Mouse (Mus musculus): ENCODE results near the gene Dcst1.

Dcst1 gene

DNA sequence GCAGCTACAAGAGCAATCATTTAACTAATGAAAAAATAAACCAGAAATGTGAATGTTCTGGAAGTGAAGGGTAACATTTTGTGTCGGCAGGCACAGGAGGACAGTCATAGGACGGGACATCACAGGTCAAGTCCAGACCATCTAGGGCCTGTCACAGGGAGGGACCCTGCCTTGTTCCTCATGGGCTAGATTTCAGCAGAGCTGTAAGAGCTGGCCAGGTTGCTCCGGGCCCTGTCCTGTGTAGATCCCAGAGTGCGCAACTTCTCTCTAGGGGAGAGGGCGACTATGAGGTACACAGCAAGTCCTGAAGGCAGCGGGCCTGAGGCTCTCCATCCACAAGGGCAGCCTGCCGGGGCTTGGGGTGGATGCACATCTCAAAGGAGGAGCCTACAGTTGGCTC, 3.4 kb downstream of the Dcst1 start, which contains the start of gene Dcst2:
TSS of gene Dcst2 (plus strand) at position 301 of the 400 bp plus-strand sequence.
- DNase-seq (ENCODE audit: low spot score in 2 of 2), result no peak

DNA sequence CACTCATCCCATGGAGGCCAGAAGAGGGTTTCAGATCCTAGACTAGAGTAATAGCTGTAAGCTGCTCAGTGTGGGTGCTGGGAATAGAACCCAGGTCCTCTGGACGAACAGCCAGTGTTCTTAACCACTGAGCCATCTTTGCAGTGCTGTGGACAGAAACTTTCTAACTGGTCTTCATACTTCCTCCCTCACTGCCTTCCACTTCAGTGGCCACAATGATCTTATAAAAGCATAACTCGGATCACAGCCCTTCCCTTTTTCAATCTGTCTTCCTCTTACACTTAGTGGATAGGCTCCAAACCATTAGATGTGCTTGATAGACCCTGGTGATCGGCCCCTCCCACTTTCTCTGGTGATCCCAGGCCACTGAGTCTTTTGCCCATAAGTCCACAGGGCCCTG, 4.8 kb downstream of the Dcst1 start:
- no peak for DNase-seq (ENCODE audit: low spot score in 2 of 2)

DNA sequence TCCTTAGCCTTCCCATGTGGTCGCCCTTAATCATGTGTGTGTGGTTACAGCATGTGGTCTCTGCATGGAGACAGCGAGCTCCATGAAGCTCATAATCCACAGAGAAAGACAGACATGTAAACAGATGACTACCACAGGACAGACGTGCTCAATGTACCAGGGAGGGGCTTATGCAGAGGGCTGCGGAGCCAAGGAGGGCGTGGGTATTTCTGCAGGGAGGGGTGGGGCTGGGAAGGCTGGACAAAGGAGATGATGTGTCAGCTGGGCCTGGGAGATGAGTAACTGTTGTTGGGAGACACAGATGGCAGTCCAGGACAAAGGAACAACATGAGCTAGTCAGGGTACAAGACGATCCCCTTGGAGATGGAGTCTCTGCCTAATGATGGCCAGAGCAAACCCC, 5.4 kb downstream of the Dcst1 start:
- no peak for DNase-seq (ENCODE audit: low spot score in 2 of 2)

DNA sequence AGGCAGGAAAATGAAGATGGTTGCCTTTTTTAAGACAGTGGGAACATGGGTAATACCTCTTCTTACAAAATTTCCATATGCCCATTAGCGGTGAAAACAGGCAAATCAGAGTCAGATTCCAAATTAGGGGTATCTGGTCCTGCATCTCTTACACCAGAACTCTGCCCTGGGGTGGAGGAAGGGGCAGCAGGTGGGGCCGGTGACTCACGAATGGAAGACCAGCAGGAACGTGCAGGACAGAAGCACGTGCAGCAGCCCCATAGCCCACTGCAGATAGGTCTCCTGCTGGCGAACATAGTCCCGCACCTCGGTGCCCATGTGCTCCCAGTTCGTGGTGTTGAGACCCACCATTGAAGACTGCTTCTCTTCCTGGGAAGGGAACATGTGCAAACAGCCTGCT, 9.0 kb downstream of the Dcst1 start:
- no peak for DNase-seq (ENCODE audit: low spot score in 2 of 2)

DNA sequence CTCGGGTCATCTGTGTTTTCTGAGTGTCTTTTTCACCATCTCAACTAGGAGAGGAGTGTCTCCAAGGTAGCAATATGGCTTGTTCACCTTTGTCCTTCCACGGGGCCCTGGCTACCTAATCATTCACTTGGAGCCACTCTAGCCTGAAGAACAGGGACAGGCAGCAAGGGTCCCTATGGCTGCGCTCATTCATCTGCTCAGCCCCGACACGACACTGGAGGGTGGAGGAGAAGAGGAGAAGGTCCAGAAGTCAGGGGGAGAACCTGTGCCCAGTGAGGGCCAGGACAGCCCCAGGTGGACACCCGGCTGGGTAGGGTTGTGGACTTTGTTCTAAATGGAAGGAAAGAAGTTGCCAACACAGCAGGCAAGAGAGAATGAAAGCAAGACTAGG, 9.5 kb downstream of the Dcst1 start:
- DNase-seq (ENCODE audit: low spot score in 2 of 2), result no peak

DNA sequence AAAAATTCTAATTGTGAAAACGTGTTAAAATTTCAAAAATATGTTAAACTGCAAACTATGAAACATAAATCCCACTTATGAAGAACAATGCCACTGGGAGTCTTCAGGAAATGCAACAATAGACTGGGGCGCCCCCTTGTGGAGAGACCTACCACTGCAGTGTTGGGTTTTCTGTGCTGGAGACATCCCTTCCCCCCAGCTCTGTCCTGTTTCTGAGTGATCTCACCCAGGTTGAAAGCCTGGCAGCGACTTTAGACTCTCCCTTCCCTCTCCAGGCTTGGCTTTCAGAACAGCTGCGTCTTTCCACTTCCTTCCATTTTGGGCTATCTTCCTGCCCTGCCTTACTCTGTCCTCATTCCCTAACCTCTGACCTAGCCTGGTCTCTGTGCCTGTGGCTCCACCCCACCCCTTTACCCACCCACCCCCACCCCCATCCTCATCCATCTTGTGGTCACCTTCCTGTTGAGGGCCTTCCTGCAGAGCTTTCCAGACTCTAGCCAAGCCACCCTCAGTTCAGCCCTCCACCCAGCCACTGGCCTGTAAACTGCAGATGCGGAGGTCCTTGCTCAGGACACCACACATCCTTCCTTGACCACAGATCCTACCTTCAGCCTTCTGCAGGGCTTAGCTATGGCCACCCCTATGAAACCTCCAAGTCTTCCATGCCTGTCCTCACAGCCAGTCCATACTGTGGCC, 10.1 kb downstream of the Dcst1 start:
- peak; percentile 67 to 89 for DNase-seq (ENCODE audit: low spot score in 2 of 2)

DNA sequence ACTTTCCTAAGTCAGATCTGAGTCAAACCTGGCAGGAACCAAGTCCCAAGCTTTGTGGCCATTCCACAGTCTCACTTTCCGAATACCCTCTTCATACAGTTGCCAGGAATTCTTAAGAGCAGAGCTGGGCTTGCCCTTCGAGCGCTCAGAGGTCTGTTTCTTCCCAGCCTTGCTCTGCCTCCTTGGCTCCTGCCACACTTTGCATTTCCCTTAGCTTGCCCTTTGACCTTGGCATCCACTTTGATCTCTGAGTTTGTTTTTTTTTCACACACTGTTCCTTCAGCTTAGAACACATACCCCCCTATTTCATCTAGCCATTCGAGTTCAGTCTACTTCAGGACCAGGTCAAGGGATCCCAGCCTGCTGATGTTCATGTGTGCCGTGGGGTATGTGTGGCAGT, 13.8 kb downstream of the Dcst1 start:
- no peak for DNase-seq (ENCODE audit: low spot score in 2 of 2)

DNA sequence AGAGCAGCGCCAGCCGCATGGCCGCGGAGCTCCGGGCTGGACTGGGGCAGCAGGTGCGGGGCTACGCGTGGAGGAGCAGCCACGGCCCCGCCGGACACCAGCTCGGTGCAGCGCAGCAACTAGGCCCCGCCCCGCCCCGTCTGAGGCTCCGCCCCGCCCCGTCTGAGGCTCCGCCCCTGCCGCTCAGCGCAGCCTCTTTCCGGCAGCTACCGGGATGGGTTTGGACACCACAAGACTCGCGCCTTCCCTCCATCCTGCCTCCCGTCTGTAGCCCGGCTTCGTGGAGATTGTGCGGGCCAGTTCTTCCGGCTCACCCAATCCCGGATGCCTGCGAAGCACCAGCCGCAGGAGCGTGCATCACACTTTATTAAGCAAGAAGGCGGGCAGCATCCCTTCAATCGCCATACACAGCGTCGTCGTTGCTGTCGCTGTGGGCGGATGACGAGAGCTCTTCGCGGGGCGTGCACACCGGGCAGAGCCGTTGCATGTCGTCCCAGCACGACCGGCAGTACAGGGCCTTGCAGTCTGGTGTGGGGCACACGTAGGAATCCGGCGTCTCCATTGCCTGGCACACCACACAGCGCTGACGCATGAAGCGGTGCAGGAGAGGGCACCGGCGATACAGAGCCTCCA, 15.1 kb downstream of the Dcst1 start, which contains the start of gene Adam15:
TSS of gene Adam15 (minus strand) at position 128 of the 633 bp plus-strand sequence.
- DNase-seq (ENCODE audit: low spot score in 2 of 2), result peak; percentile 85 to 91

DNA sequence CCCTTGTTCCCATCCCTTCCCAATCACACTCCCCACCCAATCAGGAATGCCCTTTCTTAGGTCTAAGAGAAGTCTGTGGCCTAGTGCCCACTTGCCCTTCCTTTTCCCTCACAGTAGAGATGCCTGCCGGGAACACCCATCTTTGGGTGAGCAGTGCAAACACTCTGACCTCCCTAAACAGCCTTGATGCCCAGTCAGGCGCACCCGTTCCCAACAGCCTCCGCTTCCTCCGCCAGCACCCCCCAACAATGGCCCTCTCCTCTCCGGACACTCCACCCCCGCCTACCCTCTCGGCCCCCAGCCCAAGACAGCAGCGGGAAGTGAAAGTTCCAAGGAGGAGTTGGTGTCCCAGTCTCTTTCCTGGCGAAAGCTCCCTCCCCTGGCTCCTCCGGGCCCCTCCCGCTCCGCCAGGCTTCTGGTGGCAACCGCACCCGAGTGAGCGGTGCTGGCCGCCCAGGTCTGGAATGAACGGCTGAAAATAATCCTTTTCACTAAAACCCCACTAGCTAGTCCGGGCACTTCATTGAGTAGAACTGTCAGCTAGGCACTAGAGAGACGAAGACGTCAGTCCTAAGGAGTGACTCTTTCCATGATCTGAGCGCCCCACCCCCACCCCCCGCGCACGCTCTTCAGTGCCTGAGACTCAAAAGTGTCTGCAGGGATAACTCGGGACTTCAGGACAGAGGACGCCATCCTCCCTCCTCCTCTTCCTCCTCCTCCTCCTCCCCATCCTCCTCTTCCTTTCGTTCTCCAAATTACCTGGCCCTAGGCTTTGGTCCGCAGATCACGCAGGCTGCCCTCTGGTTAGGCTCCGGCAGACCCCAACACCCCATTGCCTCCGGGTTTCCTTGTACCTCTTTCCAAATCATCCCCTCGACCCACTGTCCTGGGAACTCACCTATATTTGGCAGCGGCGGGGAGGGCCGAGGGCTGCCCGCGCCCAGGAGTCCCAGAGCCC, 15.9 kb downstream of the Dcst1 start:
- no peak for DNase-seq (ENCODE audit: low spot score in 2 of 2)

DNA sequence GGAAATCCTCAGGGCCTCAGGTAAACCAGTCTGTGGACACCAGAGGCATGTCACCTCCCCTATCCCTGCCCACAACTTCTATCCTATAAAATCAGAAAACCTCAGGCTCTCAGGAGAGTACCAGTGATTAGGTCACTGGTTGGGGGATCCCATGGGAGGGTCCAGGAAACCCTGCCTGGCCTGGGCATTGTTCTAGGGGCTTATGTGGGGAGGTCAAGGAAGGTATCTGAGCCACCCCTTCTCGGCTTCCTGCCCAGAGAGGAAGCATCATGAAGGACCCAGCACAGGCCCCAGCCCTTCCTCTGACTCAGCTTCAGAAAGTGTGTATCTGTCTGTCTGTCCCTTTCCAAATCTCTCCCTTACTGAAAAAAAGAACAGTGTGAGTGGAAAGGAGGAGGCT, 17.1 kb downstream of the Dcst1 start:
- DNase-seq (ENCODE audit: low spot score in 2 of 2), result no peak

DNA sequence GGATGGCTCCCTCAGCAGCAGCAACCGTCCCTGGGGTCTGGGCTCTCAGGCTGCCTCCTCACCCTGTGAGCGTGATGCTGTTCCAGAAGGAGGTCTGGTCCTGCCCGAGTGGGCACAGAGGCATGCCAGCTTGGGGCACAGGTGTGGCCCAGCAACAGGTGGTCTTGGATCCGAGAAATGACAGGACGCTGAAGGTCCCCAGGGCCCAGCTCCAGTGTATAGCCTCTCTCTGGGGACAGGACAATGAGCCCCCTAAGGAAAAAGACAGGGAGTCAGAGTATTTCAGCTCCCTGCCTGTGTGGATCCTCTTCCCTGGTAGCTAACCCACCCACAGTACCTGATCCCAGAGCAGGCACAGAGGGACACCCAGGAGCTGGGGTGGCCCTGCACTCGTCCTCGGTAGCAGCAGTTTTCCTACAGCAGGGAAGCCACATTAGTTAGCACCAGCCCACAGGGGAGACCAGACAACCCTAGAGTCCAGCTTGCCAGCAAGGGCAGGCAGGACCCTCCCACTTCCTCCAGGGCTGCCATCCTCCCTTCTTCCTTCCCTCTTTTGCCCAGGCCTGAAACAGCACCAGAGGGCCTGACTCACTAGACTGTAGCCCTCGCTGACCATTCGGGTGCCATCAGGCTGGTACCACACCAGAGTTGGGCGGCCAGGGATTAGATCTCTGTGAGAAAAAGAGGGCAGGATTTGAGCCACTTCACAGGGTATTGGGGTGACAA, 18.1 kb downstream of the Dcst1 start:
- no peak for DNase-seq (ENCODE audit: low spot score in 2 of 2)

DNA sequence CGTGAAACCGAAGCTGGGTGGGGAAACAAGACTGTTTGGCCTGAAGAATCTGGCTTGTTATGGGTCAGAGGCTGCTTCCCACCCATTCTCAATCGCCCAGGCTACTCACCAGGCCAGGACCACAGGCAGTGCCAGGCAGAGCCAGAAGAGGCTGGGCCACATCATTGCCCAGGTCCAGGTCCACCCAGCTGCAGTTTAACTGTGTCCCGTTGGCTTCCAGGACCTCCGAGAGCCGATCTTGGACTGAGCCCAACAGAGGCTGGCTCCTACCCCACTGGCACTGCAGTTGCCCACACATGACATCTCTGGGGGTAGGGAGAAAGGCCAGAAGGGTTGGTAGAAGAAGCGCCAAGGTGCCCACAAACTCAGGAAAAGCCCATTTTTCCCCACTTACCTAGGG, 21.8 kb downstream of the Dcst1 start:
- DNase-seq (ENCODE audit: low spot score in 2 of 2), result no peak

DNA sequence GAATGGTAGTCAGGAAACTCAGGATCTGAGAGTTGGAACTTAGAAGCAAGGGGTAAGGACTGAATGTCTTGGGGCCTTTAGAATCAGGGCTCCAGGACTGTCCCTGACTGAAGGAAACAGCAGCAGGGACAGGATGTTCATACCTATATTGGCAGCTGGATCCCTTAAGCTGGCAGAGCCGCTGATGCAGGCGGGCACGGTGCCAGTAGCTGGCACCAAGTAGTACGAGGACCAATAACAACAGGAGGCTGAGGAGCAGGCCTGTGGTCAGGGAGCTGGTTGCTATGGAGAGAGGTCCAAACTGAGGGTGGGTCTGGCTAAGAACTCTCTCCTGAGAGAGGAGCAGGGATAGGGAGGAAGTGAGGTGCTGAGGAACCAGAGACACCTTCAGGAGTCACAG, 23.3 kb downstream of the Dcst1 start:
- DNase-seq (ENCODE audit: low spot score in 2 of 2), result no peak

DNA sequence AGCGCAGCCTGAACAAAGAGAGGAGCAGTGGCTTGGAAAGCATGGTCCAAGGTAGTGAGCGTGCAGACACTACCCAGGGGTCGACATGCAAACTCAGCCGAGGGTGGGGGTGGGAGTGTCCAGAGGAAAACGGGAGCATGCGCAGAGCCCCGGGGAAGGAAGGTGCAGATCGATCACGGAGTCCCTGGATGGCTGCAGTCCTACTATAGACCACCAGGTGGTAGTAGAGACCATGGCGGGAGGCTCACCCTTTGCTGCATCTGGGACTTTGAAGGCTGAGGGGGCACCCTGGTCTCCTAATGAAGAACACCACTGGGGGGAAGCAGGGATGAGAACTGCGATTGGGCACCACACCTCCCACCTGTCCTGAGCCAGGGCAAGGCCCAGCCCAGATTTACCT, 24.6 kb downstream of the Dcst1 start:
- peak; percentile 66 to 84 for DNase-seq (ENCODE audit: low spot score in 2 of 2)

DNA sequence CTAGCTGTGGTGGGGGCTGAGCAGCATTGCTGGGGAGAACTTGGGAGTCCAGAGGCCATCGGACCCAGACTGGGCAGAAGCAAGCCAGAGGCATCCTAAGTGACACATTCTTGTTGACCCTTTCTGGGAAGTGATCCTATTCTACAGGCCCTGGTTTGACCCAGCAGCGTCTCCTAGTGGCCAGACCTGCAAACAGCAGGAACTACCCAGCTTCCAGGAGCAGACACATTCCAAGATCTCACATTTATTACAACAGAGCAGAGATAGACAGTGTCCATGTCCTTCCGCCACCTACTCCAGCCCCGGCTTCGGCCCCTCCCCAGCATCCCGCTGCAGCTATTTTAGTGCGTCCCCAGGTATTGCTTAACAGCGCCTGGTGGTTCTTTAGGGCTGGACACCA, 25.6 kb downstream of the Dcst1 start:
- DNase-seq (ENCODE audit: low spot score in 2 of 2), result peak in 1 of 2 experiments; percentile 74

DNA sequence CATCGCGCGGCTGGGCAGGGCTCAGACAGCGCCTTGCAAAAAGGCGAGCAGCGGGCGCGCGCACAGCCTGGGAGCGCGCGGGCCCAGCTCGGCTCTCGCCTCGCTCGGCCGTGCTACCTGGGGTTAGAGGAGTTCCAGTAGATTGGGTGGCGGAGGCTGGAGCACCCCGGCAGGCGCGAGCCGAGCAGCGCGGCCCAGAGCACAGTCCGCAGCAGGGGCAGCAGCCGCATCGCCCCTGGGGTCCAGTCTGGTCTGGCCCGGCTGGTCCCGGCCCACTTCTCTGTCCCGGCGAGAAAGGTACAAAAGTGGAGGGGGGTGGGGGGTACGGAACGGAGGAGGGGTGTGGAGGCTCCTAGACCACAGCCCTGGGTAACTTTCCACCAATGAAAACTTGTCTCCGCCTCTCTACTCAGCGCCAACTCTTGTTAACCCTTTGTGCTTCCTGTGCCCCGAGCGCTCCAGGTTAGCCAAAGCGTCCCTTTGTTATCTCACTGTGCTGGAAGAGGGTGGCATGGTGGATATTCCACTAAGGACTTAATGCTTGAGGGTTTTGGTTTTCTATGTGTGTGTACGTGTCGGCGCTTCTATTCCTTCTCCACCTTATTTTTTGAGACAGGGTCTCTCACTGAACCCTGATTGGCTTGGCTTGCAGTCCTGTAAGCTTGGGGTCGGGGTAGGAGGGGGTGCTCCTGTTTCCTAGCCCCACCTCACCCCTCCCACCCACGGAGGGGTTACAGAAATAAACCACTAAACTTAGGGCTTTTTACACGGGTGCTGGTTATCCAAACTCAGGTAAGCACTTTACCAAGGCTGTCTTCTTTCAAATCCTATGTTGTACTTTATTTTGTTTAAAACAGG, 27.1 kb downstream of the Dcst1 start, which contains the start of gene Efna4:
TSS of gene Efna4 (minus strand) at position 308 of the 858 bp plus-strand sequence.
- DNase-seq (ENCODE audit: low spot score in 2 of 2), result peak in 1 of 2 experiments; percentile 54

DNA sequence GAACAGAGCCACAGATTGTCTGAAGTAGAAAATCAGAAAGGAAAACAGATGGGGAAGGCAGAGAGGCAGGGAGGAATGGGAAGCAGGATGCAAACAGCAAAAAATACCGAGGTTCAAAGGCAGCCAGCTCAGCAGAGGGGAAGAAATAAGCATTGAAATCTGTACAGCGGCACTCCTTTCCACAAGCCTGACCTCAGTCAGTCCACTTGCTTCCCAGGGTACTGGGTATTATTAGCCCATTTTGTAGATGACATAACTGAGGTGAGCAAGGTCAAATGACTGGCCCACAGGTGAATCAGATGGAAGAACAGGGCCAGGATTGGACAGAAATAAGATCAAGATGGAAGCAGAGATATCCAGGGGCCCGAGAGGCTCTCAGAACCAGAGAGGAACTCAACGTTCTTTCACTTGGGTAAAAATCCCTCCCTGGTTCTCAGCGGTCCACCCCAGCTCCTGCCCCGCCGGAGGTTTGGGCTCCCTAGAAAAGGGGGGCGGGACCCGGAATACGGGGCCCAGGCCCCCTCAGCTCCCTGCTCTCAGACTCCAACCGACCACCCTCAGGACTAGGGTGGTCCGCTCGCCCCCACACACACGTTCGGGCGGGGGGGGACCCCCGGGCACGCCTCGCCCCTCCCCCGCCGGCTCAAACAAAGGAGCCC, 27.9 kb downstream of the Dcst1 start:
- no peak for DNase-seq (ENCODE audit: low spot score in 2 of 2)

DNA sequence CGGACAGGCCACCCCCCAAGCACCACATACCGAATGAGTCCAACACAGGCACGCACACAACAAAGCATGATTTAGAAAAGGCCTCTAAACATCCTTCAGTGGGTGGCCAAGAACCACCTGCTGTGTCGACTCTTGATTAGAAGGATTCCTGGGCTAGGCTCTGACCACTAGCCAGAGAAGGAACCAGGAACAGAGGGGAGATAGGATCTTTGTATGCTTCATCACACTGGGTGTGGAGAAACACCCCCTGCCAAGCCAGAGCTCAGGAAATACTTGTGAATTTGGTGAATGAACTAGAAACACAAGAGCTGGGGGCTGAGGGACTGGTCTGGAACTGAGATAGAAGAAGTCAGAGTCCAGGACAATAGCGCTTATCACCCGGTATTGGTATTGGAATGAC, 28.5 kb downstream of the Dcst1 start:
- DNase-seq (ENCODE audit: low spot score in 2 of 2), result no peak

DNA sequence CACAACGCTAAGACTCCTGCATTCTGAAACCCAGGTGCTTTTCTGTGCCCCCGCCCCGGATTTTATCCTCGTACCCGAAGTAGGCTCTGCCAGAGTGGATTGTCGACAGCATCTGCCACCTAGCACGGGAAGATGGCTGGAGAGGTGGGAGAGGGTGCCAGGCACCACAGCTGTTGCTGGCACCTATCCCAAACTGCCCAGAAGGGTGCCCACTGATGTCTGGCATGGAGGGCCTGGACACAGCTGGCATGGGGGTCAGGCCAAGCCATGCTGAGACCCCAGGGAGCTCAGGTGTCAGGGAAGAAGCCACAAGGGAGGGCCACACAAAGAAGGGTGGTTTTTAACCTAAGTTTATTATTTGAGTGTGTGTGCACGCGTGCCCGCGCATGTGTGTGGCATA, 32.0 kb downstream of the Dcst1 start:
- DNase-seq (ENCODE audit: low spot score in 2 of 2), result no peak

DNA sequence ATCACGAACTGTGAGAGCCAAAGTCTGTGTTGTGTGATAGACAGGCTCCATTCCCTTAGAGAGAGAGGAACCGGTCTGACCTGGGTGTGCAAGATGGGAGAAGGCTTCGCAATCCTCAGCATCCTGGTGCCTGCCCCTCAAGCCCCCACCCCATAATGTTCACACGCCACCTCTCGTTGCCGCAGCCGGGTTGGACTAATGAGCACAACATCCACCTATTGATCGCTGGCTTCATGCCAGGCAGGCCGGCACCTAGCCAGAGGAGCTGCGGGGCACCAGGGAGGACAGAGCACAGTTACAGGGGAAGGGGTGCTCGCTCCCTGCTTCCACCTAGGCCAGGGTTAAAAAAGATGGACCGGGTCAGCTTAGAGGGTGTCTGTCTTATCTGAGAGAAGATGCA, 32.6 kb downstream of the Dcst1 start:
- DNase-seq (ENCODE audit: low spot score in 2 of 2), result no peak

Measured in urinary bladder, postnatal 4 days (tissue).